Mouse (Mus musculus): ENCODE measurements at regions not wholly inside any gene's neighbourhood (a gene's known extent, or its start where the extent isn't known, plus 50 kb on each side); places are given as distances from the start of the nearest gene placed in this dataset.

DNA sequence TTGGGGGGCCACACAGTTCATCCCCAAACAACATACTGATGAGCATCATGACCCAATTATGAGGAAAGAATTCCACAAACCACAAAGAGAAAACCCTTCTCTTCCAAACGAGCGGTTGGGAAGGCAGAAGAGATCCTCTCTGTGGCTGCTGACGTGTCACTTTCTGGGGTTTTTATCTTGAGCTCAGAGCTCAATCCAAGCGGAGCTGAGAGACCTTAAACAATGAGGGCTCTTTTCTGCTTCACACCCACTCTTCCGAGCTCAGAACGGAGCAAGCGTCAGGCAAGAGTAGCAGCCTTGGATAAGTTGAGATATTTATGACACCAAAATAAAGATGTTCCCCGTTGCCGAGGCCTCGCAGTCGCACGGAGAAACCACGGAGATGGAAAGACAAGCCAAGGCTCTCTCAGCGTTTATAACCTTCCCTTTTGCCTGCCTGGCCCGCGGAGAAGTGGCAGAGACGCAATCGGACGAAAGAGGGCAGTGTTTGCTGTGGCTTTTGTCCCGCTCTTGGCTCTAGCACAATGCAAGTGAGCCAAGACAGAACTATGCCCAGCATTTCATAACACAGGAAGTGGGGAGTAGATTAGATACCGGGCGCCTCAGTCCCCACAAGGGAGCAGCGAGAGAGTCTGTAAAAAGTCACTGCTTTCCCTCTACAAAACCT lies 100.7 kb downstream of the Chic2 start:
- CTCF ChIA-PET = interaction anchor here (1.0 kb wide), 1 partner anchor 200 kb away, joined by 6 read pairs; no protein-coding TSS in a partner anchor

DNA sequence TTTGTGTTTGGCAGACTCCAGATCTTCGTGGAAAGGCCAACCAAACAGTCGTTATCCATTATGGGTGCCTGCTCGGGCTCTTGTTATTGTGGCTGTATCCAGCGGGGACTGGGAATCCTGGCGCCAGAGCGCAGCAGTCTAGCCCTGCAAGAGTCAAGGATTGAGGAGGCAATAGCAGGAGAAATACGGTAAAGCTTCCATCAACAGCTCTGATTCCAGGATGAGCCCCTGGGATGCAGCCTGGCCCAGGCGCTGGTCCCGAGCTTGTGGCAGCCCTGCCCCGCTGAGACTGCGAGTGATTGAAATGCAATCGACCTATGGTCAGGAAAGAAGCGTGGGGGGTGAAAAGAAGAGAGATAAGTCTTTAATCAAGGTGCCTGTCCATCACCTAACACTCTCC lies 103.1 kb downstream of the Chic2 start:
- CTCF ChIA-PET = no interaction called here

DNA sequence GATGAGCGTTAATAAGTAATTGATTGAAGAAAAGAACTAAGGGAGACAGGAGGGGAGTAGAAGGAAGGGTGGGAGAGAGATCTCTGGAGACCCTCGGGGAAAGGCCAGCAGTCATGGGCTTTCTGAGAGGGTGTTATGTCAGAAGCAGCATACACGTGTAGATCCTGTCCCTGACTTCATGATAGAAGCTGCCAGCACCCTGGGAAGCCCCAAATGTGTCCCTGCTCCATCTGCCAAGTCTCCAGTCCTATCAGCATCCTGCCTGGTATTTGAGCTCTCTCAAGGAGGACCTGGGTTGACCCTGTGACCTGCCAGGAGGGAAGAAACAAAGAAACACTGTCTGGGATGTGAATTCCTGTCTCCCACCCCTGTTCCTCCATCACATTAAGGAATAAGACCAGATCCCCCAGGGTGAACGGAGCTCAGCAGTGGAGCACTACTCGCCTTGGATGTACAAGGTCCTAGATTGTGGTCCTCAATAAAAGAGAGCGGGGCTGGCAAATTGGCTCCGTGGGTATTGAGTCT lies 107.1 kb downstream of the Chic2 start:
- CTCF ChIA-PET = no interaction called here

DNA sequence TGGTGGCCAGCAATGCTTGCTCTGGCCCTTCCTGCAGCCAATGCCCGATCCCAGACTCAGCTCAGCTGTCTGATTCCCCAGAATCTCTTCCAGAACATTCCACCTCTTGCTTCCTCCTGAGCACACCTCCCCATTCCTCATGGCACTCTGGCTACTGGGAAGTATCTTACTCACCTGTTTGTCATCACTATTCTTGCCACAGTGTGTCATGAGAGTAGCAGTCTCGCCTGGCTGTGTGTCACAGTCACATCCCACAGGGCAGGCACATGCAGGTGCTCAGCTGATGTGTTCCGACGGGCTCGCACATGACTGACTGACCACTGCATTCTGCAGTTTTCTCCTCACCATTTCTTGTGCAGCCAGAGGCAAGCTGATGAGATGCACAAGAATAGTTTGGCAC lies 108.5 kb downstream of the Chic2 start:
- CTCF ChIA-PET = no interaction called here

DNA sequence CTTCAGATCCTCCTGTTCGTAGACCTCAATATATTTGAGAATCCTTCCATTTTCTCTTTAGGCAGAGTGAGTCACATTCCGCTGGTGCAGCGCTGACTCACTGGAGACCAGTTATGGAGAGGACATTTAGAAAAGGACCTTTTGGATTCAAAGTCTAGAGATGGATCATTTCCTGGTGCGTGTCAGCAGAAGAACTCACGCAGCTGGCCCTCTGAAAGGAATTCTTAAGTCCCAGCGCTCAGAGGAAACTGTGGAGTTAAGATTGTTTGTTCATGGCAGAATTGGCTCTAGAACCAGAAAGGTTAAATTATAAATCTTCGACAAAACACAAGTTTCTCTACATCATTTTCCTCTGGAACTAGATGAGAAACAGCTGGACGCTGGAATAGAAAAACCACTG lies 108.9 kb downstream of the Chic2 start:
- CTCF ChIA-PET = no interaction called here

DNA sequence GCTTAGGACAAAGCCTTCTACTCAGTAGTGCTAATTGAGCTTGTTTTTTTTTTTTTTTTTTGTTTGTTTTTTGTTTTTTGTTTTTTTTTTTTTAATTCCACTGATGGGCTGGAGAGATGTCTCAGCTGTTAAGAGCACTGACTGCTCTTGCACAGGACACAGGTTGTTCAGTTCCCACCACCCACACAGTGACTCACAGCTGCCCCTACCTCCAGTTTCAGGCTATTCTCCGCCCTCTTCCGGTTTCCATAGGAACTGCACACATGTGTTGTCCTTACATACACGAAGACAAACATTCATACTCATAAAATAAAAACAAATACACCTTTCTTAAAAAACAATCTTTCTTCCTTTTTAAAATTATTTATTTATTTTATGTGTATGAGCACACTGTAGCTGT lies 111.3 kb downstream of the Chic2 start:
- CTCF ChIA-PET = interaction anchor here (0.6 kb wide), 1 partner anchor 216 kb away, joined by 3 read pairs; no protein-coding TSS in a partner anchor

DNA sequence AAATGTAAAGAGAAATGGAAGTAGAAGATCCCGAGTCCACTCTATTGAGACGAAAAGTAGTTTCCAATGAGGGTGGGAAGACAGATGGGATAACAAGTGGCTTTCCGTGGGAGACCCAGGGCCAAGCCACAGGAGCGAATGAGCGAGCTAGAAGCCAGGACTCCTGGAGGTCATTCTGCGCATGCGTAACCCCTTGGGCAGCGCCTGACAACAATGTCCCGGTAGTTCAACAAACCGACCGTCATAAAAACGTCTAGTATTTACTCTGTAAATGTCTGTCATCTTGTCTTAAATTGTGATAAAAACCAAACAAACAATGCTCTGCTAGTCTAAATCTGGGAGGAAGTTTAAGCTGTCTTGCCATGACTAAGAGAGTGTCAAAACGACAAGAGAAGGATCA lies 112.4 kb downstream of the Chic2 start:
- CTCF ChIA-PET = no interaction called here

DNA sequence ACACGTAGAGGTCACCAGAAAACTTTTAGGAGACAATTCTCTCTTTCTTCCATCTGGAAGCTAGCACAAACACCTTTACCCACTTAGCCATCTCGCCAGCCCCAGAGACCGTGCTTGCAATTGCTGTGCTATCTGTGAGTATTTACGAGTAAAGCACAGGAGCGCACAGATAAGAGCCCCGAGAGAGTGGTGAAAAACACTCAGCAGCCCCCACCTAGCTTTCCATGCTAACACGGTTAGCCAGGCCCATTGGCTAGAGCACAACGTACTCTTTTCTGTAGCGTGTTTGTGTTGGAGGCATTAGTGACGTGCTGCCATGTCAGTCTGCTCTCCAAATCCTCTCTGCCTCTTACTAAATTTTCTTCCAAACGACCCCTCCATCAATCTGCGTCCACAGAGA lies 112.8 kb downstream of the Chic2 start:
- CTCF ChIA-PET = no interaction called here

DNA sequence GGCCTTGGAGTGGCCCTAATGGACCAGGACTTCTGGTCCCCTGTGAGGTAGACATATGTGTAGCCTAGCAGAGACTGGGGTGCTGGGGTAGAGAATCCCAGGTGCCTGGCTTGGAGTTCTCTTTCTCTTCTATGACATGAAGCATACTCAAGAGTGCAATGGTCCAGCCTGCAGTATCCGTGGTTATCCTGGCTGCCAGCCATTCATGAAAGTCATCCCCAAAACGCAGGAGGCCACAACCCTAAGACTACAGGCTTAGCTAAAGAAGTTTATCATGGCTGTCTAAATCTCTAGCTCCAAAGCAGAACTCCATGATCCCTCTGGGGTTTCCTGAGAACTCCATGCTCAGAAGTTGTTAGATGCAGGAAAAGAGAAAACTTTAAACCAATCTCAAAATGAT lies 117.0 kb downstream of the Chic2 start:
- CTCF ChIA-PET = no interaction called here

DNA sequence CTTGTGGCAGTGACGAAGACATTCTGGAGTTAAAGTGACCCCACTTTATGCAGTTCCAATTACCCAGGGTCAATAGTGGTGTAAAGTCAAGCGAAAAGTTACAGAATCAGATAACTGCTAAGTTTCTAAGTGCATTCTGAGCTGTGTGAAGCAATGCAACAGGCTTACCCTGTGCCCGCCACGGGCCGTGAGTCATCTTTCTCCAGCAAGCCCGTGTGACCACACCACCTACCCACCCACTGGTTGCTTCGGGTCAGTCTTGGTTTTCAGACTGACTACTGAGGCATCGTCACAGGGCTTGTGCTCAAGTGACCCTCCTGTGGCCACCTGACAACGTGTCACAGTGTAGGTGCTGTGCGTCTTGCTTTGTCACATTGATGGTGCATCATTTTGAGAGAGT lies 118.8 kb downstream of the Chic2 start:
- CTCF ChIA-PET = no interaction called here

DNA sequence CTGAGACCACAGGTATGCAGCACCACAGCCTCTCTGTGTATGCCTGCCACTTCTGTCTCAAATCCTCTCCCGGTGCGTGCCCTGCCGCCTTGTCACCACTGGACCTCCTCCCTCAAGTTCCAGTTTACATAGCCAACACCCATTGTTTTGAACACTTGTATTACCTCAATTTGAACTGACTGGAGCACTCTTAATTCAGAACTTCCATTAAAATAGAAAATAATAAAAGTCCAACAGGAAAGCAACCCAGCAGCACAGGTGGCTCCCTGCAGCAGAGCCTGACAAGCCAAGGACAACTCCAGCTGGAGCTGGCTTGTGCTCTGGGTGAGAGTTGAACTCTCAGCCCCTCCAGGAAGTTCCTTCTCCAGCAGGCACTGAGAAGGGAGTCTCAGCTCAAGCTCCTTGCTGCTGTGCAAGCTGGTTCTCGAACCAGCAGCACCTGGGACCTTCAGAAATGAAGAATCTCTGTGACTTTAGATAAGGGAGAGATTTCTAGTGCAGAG lies 120.5 kb downstream of the Chic2 start:
- CTCF ChIA-PET = no interaction called here

DNA sequence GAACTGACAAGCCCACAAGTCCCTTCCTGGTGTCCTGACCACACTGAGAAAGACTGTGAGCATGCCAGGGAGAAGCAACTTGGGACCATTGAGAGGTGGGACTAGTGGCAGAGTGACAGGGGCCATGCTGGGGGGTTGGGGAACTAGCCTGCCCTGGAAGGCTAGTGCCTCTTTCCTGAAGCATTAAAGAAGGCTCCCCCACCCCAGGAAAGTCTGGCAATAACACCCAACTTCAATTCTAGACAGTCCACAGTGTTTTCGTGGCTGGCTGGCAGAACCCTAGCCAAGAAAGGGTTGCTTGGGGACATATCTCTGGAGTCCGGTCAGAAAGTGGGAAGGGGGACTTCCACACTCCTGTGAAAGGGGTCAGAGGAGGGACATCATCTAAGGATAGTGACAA lies 121.2 kb downstream of the Chic2 start:
- CTCF ChIA-PET = no interaction called here

DNA sequence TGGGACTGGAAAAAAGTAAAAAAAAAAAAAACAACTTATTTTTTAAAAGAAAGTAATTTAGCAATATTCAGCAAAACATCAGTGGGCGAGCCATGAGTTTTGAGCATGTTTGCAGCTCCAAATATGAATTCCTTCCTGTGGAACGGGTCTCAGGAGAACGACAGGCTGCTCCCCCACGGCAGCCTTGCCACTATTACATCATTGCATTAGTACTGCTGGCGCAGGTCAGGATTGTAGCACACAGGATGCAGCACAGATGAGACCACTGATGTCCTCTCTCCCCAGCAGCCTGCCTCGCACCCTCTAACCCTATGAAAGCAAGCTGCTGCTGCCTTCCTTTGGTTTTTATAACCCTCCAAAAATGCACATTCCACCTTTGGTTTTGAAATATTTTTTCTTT lies 121.7 kb downstream of the Chic2 start:
- CTCF ChIA-PET = no interaction called here

DNA sequence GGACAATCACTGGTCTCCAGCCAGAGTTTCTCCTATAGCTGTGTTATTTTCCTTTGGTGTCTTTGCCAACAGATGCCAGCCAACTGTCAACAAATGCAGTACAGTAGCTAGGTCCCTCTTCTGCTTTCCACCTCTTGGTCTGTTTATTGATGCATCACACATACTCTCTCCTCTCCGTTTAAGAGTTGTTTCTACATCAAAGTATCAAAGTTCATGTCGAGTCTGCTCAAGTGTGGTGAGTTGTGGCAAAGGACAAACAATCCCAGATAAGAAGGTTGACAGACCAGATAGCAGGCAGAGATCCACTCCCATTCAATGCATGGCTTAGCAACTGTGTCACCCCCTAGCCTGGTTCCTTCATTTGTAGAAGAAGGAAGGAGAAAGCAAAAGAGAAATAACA lies 123.6 kb downstream of the Chic2 start:
- CTCF ChIA-PET = no interaction called here

DNA sequence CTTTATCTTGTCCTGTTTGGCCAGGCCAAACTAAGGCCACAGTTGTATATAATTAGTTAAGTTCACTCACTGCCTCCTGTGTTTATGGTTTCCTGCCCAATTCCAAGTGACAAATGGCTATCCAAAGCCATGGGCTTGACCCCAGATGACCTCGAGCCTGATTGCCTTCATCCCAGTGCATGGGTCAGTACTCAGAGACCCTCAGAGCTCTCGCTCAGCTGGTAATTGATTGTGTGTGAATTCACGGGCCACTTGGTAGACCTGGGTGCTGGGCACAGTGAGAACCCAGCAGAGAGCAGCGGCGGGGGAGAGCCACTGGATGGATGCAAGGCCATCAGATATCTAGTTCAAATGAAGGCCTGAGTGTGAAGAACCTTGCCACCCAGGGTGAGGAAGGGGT lies 124.1 kb downstream of the Chic2 start:
- CTCF ChIA-PET = no interaction called here

DNA sequence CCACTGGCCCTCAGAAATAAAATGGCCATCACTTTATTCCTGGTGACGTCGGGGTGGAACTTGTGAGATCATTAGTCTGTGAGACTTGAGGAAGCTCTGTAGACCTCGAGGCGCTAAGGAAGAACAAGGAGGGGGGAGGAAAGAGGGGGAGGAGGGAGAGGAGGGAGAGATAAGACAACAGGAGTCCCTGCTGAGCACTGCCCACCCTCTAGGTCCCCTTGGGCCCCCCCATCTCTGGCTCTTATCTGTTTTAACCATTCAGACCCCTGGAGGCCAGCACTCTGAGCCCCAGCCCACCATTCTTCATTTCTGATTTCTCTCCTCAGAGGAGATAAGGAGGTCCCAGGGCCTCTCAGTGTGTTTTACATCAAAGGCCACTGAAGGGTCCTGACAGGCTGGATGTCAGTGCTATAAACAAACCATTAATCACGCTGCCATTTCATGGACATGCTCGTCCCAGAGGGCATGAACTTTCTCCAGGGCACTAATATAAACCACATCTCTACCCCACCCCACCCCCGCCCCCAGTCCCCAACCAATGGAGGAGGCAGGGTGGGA lies 139.0 kb downstream of the Chic2 start:
- CTCF ChIA-PET = interaction anchor here (0.6 kb wide), 1 partner anchor 175 kb away, joined by 3 read pairs; no protein-coding TSS in a partner anchor

DNA sequence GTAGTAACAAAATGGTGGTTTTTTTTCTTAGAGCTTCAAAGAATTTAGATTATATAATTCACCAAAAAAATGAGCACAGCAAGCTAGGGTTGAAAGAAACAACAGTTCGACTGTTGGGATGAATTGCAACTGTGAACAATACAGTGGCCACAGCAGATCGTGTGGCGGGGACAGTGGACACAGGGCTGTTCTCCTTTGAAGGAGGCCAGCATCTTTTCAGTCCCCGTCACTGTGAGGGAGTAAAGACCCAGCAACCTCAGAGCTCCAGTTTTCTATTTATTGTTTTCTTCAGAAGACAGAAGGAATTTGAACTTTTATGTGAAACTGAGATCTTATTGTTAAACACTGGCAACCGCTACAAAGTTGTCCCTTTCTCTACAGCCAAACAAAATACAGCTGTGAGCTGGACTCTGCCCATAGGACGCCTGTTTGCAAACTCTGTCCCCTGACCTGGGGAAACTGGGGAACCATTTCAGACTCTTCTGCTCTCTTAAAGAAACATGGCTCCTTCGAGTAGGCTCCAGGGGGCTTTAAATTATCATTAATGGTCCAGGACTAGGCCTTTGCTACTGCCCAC lies 139.6 kb downstream of the Chic2 start:
- CTCF ChIA-PET = interaction anchor here (0.6 kb wide), 1 partner anchor 176 kb away, joined by 3 read pairs; no protein-coding TSS in a partner anchor

DNA sequence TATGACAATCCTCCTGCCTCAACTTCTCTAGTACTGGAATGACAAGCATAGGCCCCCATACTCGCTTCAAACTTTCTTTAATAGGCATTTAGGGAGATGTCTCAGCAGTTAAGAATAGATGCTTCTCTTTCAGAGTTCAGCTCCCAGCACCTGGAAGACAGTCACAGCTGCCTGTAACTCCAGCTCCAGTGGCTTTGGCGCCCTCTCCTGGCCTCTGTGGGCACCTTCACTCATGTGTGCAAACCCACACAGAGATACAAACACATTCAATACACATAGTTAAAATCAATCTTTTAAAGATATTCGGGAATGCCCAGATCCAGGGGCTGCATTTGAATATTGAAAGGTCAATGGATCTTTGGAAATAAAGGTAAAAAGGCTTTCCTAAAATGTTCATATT lies 140.2 kb downstream of the Chic2 start:
- CTCF ChIA-PET = no interaction called here

DNA sequence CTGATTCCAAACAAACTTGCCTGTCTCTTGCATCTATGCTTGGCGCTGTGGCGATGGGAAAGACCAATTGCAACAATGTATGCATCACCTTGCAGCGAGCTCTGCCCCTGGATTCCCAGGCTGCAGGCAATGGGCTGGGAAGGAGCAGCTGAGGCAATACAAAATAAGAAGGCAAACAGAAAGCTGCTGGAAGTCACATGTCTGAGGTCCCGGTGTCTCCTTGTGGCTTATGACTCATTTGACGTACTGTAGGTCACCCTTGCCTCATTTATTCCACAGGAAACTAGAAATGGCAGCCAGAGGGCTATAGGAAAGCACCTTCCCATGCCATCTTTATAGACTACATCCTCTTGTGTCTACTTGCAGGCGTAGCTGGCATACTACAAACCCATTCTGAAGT lies 140.9 kb downstream of the Chic2 start:
- CTCF ChIA-PET = no interaction called here

DNA sequence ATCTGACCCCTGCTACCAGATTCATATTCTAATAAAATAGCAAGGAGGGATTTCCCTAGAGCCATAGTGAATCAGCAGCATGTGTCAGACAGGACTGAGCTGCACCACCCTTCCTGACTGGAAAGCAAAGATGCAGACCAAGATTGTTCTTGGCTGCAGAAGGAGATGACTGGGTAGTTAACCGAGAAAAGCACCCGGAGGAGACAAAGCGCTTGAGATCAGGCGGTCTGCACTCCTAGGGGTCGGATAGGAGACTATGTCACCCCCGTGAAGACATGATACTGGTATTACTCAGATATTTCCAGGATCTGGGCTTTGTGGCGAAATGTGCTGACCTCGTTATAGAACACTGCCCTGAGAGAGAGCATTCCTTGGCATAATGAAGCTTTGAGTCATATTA lies 147.4 kb downstream of the Chic2 start:
- CTCF ChIA-PET = no interaction called here

DNA sequence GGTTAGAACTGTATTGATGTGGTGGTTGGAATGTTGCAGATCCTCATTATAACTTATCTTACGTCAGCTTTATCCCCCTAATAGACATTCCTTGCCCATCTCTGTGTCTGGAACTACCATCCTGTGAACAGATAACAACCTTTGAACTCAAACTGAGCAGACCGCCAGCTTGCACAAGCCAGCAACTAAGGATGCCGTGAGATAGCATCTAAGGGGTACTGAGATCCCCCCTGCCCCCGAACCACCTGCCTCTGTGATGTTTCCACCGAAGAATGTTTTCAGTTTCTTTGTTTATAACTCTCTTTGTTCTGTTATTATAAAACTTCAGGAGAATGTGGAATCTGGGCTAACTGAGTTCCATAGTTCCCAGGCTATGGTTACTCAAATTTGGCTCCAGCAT lies 151.3 kb downstream of the Chic2 start:
- CTCF ChIA-PET = no interaction called here

DNA sequence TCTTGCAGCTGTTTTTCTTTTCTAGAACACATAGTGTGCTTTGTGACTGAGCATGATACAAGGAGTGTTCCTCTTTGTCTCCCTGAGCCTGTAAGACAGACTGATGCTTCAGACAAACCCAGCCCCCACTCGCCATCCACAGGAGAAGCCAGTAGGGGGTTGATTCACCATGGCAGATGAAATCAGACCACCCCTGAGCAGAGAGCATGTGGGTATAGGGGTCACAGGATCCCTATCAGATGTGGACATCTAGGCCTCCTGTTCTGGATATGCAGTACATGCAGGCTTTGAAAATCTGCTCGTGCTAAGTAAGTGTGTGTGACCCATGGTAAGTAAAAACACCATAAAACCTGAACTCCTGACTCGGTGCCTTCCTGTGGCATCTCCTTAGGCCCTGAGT lies 153.0 kb downstream of the Chic2 start:
- CTCF ChIA-PET = no interaction called here

DNA sequence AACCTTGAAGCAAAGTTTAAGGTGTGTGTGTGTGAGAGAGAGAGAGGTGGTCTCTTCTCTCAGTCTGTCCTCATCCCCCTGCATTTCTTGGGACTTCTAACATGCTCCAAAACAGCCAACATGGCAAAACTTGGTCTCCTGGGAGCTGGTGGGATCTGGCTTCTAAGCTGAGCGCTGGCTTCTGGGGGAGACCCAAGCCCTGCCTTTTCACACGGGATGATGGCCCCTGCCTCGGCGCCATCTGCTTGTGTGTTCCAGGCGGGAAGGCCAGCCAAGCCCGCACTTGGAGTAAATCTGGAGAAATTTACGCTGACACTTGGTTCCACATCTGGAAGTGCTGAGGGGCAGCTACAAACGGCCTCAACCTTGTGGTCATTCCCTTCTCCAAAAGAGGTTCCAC lies 155.6 kb downstream of the Chic2 start:
- CTCF ChIA-PET = no interaction called here

All from spleen, embryonic (tissue).